Mouse (Mus musculus) natural killer cell, adult 2 months (primary cell): ENCODE data around the gene Foxm1.

ENCODE experiments used
- DNase-seq, 2 experiments: peaks; one replicate each; pipeline ENCODE4 v3.0.0; 2022; ENCODE audit warnings: low spot score in 2 of 2

Foxm1 gene

GRCm38 (mm10) chr6:128362381-128363006 is at the start of gene Foxm1, which contains the start of gene Rhno1:
Foxm1 (plus strand) TSS chr6:128362967.
Rhno1 (minus strand) TSS chr6:128362911.
- DNase-seq, result peak; percentile 71 to 77

- no peak for DNase-seq
Measured at GRCm38 (mm10) chr6:128314796-128315195, 48.0 kb upstream of the Foxm1 start.

- DNase-seq, result no peak
Measured at GRCm38 (mm10) chr6:128315597-128315996, 47.2 kb upstream of the Foxm1 start.

GRCm38 (mm10) chr6:128318317-128318716 is 44.5 kb upstream of the Foxm1 start:
- peak; percentile 25 to 56 for DNase-seq

- peak; percentile 9 to 52 for DNase-seq
Measured at GRCm38 (mm10) chr6:128334397-128335124, 28.2 kb upstream of the Foxm1 start.

GRCm38 (mm10) chr6:128337467-128337866 is 25.3 kb upstream of the Foxm1 start:
- DNase-seq, result no peak

GRCm38 (mm10) chr6:128338876-128339275 is 23.9 kb upstream of the Foxm1 start:
- DNase-seq, result no peak

- DNase-seq, result no peak
Measured at GRCm38 (mm10) chr6:128341956-128342723, 20.6 kb upstream of the Foxm1 start.

- DNase-seq, result peak; percentile 15 to 39
Measured at GRCm38 (mm10) chr6:128345623-128346022, 17.1 kb upstream of the Foxm1 start.

- DNase-seq, result no peak
Measured at GRCm38 (mm10) chr6:128346782-128347181, 16.0 kb upstream of the Foxm1 start.

- DNase-seq, result no peak
Measured at GRCm38 (mm10) chr6:128349711-128350110, 13.1 kb upstream of the Foxm1 start.

- no peak for DNase-seq
Measured at GRCm38 (mm10) chr6:128354140-128354539, 8.6 kb upstream of the Foxm1 start.

- no peak for DNase-seq
Measured at GRCm38 (mm10) chr6:128355201-128355681, 7.5 kb upstream of the Foxm1 start.

- DNase-seq, result peak; percentile 44 to 74
Measured at GRCm38 (mm10) chr6:128355726-128356416, 6.9 kb upstream of the Foxm1 start, which contains the start of gene Tulp3. Tulp3 (minus strand) TSS chr6:128355851.

GRCm38 (mm10) chr6:128358999-128359398 is 3.8 kb upstream of the Foxm1 start:
- peak; percentile 34 to 65 for DNase-seq

- DNase-seq, result no peak
Measured at GRCm38 (mm10) chr6:128361901-128362300, 866 bp upstream of the Foxm1 start.

GRCm38 (mm10) chr6:128363007-128363825 is 449 bp downstream of the Foxm1 start:
- DNase-seq, result no peak

GRCm38 (mm10) chr6:128364721-128365120 is 2.0 kb downstream of the Foxm1 start:
- DNase-seq, result no peak

GRCm38 (mm10) chr6:128366466-128366865 is 3.7 kb downstream of the Foxm1 start:
- no peak for DNase-seq

GRCm38 (mm10) chr6:128370040-128370439 is 7.3 kb downstream of the Foxm1 start:
- DNase-seq, result no peak

- no peak for DNase-seq
Measured at GRCm38 (mm10) chr6:128375192-128375591, 12.4 kb downstream of the Foxm1 start, which contains the start of the genes Tex52 and Gm44596. Tex52 (plus strand) TSS chr6:128375456. Gm44596 (plus strand) TSS chr6:128375503.
